Mouse (Mus musculus) embryo, embryonic 11 days (tissue): ENCODE measurements at regions not wholly inside any gene's neighbourhood (a gene's known extent, or its start where the extent isn't known, plus 50 kb on each side); places are given as distances from the start of the nearest gene placed in this dataset.

ENCODE experiments used
- DNase-seq: peaks from one replicate; pipeline ENCODE4 v3.0.0-alpha.2; 2015

GRCm38 (mm10) chr16:52742166-52742565 is 288.3 kb upstream of the Alcam start:
- no peak for DNase-seq

- peak; percentile 5 for DNase-seq
Observed at GRCm38 (mm10) chr16:52726120-52726844, 272.4 kb upstream of the Alcam start.

DNA sequence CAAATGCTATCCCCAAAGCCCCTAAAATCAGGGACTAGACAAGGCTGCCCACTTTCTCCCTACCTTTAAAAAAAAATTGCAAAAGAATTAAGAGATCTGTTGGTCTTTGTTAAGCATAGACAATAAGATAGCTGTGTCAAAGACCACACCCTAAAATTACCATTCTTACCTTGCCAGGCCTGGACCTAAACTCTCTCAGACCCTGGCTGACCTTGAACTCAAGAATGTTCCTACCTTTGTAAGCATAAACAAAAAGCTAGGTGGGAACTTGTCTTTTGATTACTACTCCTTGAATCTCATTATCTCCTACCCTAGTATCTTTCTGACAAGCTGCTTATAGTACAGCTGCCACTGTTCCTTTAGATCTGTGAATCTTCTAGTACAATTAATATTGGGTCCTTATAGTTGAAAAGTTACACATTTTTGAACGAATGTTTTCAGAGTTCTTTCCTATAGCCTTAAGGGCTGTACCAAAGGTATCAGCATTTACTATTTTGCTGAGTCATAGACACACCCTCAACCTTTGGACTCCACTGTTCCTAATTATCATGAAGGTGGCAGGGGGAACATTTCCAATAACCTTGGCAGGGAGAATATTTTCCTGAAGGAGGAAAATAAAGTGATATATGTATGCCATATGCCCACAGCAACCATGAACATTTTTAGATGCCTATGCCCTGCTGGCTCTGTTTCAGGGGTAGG is 264.5 kb upstream of the Alcam start:
- no peak for DNase-seq

GRCm38 (mm10) chr16:52690272-52690671 is 236.4 kb upstream of the Alcam start:
- DNase-seq: no peak

- DNase-seq: no peak
Observed at GRCm38 (mm10) chr16:52654825-52655224, 201.0 kb upstream of the Alcam start.
